Mouse (Mus musculus): ENCODE measurements around the gene Ddx25. TPM values are rescaled to one million over a fixed set of nuclear protein-coding genes. Genes with fewer than 3 reads are reported as not detected.

Ddx25 gene
- polyA plus RNA-seq (2012; rRNA removed) = 0.08 and 0.10 TPM in 2 replicates

DNA sequence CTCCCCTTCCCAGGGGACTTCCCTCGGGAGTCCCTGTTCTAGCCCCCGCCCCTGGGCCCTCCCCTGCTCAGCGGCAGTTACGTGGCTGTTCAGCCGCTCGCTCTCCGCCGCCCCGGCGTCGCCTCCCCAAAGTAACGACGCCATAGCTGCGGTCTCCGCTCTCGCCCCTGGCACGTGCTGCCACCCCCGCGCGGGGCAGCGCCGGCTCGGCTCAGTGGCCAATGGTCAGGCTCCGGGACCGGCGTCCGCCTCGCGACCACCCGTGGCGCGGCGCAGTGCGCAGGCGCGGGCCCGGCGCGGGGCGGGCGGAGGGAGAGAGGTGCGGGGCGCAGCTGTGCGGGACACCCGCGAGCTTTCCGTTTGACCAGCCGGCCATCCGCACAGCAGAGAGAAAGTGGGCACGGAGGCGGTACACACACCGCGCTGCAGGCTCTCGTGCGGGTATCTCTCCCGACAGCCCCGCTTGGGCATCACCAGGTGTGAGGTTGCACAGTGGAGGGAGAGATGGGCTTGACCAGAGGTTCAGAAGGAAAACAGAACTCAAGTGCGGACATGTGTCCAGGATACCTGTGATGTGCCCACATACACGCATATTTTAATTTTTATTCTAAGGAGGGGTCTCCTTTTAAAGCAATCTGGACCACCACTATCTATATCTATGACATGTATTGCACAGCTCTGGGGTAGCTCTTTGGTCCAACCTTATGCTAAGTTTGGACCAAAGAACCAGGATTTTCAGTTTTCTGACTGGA is at the start of gene Ddx25, which contains the start of gene Pus3:
Gene Ddx25, minus strand, starts transcription at position 272 of the 752 bp plus-strand sequence.
Gene Pus3, plus strand, starts transcription at position 339 of the 752 bp plus-strand sequence.

DNA sequence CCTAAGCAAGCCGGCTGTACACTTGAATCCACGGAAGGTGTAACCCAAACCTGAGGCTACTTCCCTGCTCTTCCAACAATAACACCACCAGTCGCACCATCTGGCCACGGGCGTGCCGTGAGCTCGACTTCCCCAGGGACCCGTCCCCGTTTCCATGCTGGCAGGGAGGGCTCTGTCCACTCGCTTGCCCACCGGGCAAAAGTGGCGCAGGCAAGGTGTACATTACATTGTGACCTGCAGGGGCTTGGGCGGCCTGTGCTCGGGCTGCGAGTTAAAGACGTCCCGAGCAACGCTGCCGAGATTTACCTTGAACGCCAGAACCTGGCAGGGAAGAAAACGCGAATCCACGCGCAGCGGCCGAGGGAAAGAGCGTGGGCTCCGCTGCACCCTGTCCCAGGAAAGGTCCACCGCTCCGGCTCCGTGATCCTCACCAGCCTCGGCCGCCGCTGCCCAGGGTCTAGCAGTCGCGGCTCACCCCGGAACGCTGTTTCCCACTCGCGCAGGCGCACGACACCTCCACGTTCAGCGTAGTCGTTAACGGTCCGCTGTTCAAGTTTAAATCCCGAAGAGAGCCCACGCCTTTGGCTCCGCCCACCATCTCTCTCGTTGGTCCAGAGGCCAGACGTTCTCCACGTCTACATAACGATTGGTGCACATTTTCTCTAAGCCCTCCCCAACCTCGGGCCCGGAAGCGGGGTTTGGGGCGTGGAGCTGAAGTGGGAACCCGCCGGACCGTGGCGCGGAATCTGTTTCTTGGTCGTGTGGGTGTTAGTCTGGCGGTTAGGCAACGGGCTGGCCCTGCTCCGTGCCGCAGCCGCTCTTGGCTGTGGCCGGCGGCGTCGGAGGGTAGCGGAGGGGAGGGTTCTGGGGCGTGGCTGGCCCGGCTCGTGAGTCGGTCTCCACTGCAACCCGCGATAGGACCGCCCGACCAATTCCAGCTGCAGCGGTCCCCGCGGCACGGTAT is 11.5 kb upstream of the Ddx25 start, which contains the start of the genes Pate2 and Hyls1:
Gene Pate2, plus strand, starts transcription at position 714 of the 964 bp plus-strand sequence.
Gene Hyls1, minus strand, starts transcription at position 828 of the 964 bp plus-strand sequence.

GRCm38 (mm10) chr9:35518169-35518568 is 40.2 kb downstream of the Ddx25 start, which contains the start of gene Gm1113:
TSS of gene Gm1113 (minus strand) at chr9:35518269.

Other genes with a start within 250 kb of the Ddx25 start
- 0.55 and 0.58 TPM in 2 replicates for gene Cdon, start 137.4 kb downstream of the Ddx25 start, polyA plus RNA-seq (2012; rRNA removed)
- not detected in 2 replicates for gene Gm1113, start 40.3 kb downstream of the Ddx25 start, polyA plus RNA-seq (2012; rRNA removed)
- gene Pus3, start 67 bp upstream of the Ddx25 start, polyA plus RNA-seq (2012; rRNA removed) = 5.3 and 5.6 TPM in 2 replicates
- 0.03 and 0.08 TPM in 2 replicates for gene Pate2, start 11.8 kb upstream of the Ddx25 start, polyA plus RNA-seq (2012; rRNA removed)
- gene Hyls1, start 11.9 kb upstream of the Ddx25 start, polyA plus RNA-seq (2012; rRNA removed) = 2.3 and 2.5 TPM in 2 replicates
- not detected in 2 replicates for gene Pate4, start 53.4 kb upstream of the Ddx25 start, polyA plus RNA-seq (2012; rRNA removed)
- not detected in 2 replicates for gene Pate3, start 89.7 kb upstream of the Ddx25 start, polyA plus RNA-seq (2012; rRNA removed)
- gene Pate1, start 128.9 kb upstream of the Ddx25 start, polyA plus RNA-seq (2012; rRNA removed) = not detected in 2 replicates
- gene Gm17677, start 182.5 kb upstream of the Ddx25 start, polyA plus RNA-seq (2012; rRNA removed) = not detected in 2 replicates
- gene Gm17727, start 219.6 kb upstream of the Ddx25 start, polyA plus RNA-seq (2012; rRNA removed) = not detected in 2 replicates
- gene Gm27235, start 231.6 kb upstream of the Ddx25 start, polyA plus RNA-seq (2012; rRNA removed) = not detected in 2 replicates
- gene D730048I06Rik, start 231.6 kb upstream of the Ddx25 start, polyA plus RNA-seq (2012; rRNA removed) = not detected in 2 replicates

All from liver, embryonic 18 days (tissue).